Mouse (Mus musculus) forebrain, embryonic 12.5 days (tissue): ENCODE data around the gene Slc35f5. TPM values are rescaled to one million over a fixed set of nuclear protein-coding genes. Genes with fewer than 3 reads are reported as not detected.

Experiments used
- ATAC-seq: fragments of 200-750 bp; cut with Nextera tagmentation; 2 replicates; pipeline ENCODE4 v1.8.0; 2017; ENCODE audit warnings: moderate TSS enrichment; ENCODE audit not compliant: low FRiP score
- H3K27ac ChIP-seq: fragments of 300-500 bp; sonication (generic); 2 replicates; pipeline ENCODE4 v1.5.1; 2016; ENCODE audit warnings: mild to moderate bottlenecking
- H3K27me3 ChIP-seq: fragments of 300-500 bp; sonication (generic); 2 replicates; pipeline ENCODE4 v1.6.1; 2016; ENCODE audit warnings: mild to moderate bottlenecking
- H3K36me3 ChIP-seq: fragments of 300-500 bp; sonication (generic); replicated peaks from 2 replicates; pipeline ENCODE4 v1.6.1; 2016; ENCODE audit warnings: mild to moderate bottlenecking
- H3K4me1 ChIP-seq: fragments of 300-500 bp; sonication (generic); 2 replicates; pipeline ENCODE4 v1.6.1; 2016
- H3K4me2 ChIP-seq: fragments of 300-500 bp; sonication (generic); 2 replicates; pipeline ENCODE4 v1.6.1; 2016; ENCODE audit warnings: mild to moderate bottlenecking, moderate library complexity
- H3K4me3 ChIP-seq: fragments of 300-500 bp; sonication (generic); replicated peaks from 2 replicates; pipeline ENCODE4 v1.5.1; 2016; ENCODE audit warnings: mild to moderate bottlenecking
- H3K9ac ChIP-seq: fragments of 300-500 bp; sonication (generic); 2 replicates; pipeline ENCODE4 v1.6.1; 2016; ENCODE audit warnings: mild to moderate bottlenecking
- H3K9me3 ChIP-seq: fragments of 300-500 bp; sonication (generic); 2 replicates; pipeline ENCODE4 v1.6.1; 2016
- WGBS: fragments of 180-500 bp; shearing (Covaris S2); methylation state at CpG from one replicate; pipeline ENCODE4 v1.1.7; 2016; 5-methylcytosine and 5-hydroxymethylcytosine counted together
- polyA plus RNA-seq: library from polyadenylated mRNA; unstranded; fragments of >200 nt; fragmentation: Nextera tagmentation; extraction: Ambion mirVana; gene quantifications from 2 replicates; pipeline ENCODE4 v1.2.1, GENCODE M21; 2016

The Slc35f5 gene
- polyA plus RNA-seq, 1 experiment from 2014 or later, result 22.5 TPM

GRCm38 (mm10) chr1:125578091-125578490, 17.7 kb downstream of the Slc35f5 start:
- ATAC-seq, result no peak
- WGBS, result 91% methylated on average over 1 of the region's 1 CpGs

GRCm38 (mm10) chr1:125581134-125581533, 20.7 kb downstream of the Slc35f5 start:
- 94% methylated on average over 3 of the region's 3 CpGs for WGBS
- Histone ChIP-seq H3K9me3 (no peaks in the 10 kb centered on the region), H3K36me3 (peaks cover 20% of the 10 kb centered on the region), H3K4me1 (no peaks in the 10 kb centered on the region), H3K27ac (no peak overlapping the region), H3K4me3 (no peak overlapping the region), H3K27me3 (no peaks in the 10 kb centered on the region), H3K4me2 (no peak overlapping the region), H3K9ac (no peak overlapping the region)
- ATAC-seq, result no peak

More at GRCm38 (mm10) chr1:125578091-125578490, 17.7 kb downstream of the Slc35f5 start:
- H3K9me3 ChIP-seq, result no peaks in the 10 kb centered on the region
- H3K36me3 ChIP-seq, result peaks cover 21% of the 10 kb centered on the region
- no peak overlapping the region for H3K4me2 ChIP-seq
- H3K9ac ChIP-seq, result no peak overlapping the region
- H3K4me3 ChIP-seq, result no peak overlapping the region
- H3K4me1 ChIP-seq, result no peaks in the 10 kb centered on the region
- H3K27me3 ChIP-seq, result no peaks in the 10 kb centered on the region
- no peak overlapping the region for H3K27ac ChIP-seq

- Histone ChIP-seq H3K4me3 (no peak overlapping the region), H3K27me3 (no peaks in the 10 kb centered on the region), H3K27ac (no peak overlapping the region), H3K9ac (no peak overlapping the region), H3K4me2 (no peak overlapping the region), H3K9me3 (0 out of 2 replicates have a peak, but pooled peaks cover 10% of the 10 kb centered on the region), H3K36me3 (no peaks in the 10 kb centered on the region), H3K4me1 (peaks cover 7% of the 10 kb centered on the region; the same call in 1 of the 2 replicates)
- no peak for ATAC-seq
- 81% methylated on average over 4 of the region's 4 CpGs for WGBS
Measured at GRCm38 (mm10) chr1:125603620-125604019, 43.2 kb downstream of the Slc35f5 start.

GRCm38 (mm10) chr1:125607087-125607803, 46.9 kb downstream of the Slc35f5 start:
- no peak overlapping the region for H3K9ac ChIP-seq
- H3K9me3 ChIP-seq, result no peaks in the 10 kb centered on the region
- H3K4me1 ChIP-seq, result peaks cover 7% of the 10 kb centered on the region; the same call in 1 of the 2 replicates
- peak overlapping the region; percentile 17; the same call in 1 of the 2 replicates for H3K4me2 ChIP-seq
- WGBS, result 21% methylated on average over 9 of the region's 10 CpGs
- no peak overlapping the region for H3K4me3 ChIP-seq
- H3K36me3 ChIP-seq, result no peaks in the 10 kb centered on the region
- no peaks in the 10 kb centered on the region for H3K27me3 ChIP-seq
- no peak overlapping the region for H3K27ac ChIP-seq
- peak; percentile 85 for ATAC-seq

GRCm38 (mm10) chr1:125624376-125625076, 64.1 kb downstream of the Slc35f5 start:
- Histone ChIP-seq H3K36me3 (no peaks in the 10 kb centered on the region), H3K9me3 (no peaks in the 10 kb centered on the region), H3K4me3 (no peak overlapping the region), H3K27me3 (no peaks in the 10 kb centered on the region), H3K4me1 (no peaks in the 10 kb centered on the region), H3K9ac (no peak overlapping the region), H3K4me2 (no peak overlapping the region), H3K27ac (no peak overlapping the region)
- ATAC-seq, result no peak
- WGBS, result 66% methylated on average over 4 of the region's 4 CpGs

GRCm38 (mm10) chr1:125639501-125640253, 79.3 kb downstream of the Slc35f5 start:
- WGBS, result 59% methylated on average over 8 of the region's 8 CpGs
- Histone ChIP-seq H3K4me2 (no peak overlapping the region), H3K27ac (no peak overlapping the region), H3K4me1 (0 out of 2 replicates have a peak, but pooled peaks cover 6% of the 10 kb centered on the region), H3K36me3 (no peaks in the 10 kb centered on the region), H3K9ac (no peak overlapping the region), H3K9me3 (no peaks in the 10 kb centered on the region), H3K27me3 (no peaks in the 10 kb centered on the region), H3K4me3 (no peak overlapping the region)
- no peak for ATAC-seq

- ATAC-seq, result no peak
- 45% methylated on average over 1 of the region's 1 CpGs for WGBS
- H3K4me3 ChIP-seq, result no peak overlapping the region
- H3K9me3 ChIP-seq, result no peaks in the 10 kb centered on the region
- 0 out of 2 replicates have a peak, but pooled peaks cover 6% of the 10 kb centered on the region for H3K4me1 ChIP-seq
- H3K9ac ChIP-seq, result no peak overlapping the region
- H3K4me2 ChIP-seq, result no peak overlapping the region
- no peaks in the 10 kb centered on the region for H3K27me3 ChIP-seq
- no peaks in the 10 kb centered on the region for H3K36me3 ChIP-seq
- no peak overlapping the region for H3K27ac ChIP-seq
Measured at GRCm38 (mm10) chr1:125643643-125644042, 83.2 kb downstream of the Slc35f5 start.

Other genes with a start within 250 kb of the Slc35f5 start
- gene Actr3, start 124.9 kb upstream of the Slc35f5 start, polyA plus RNA-seq, result 237 and 251 TPM in 2 replicates
- not detected in 2 replicates for gene Gpr39, start 116.4 kb downstream of the Slc35f5 start, polyA plus RNA-seq